Mouse (Mus musculus) olfactory bulb, adult 2 months (tissue): ENCODE data around the gene Ret. TPM values are rescaled to one million over a fixed set of nuclear protein-coding genes. Genes with fewer than 3 reads are reported as not detected.

Experiments used
- H3K27ac ChIP-seq: fragments of 200-500 bp; 2 replicates; pipeline ENCODE4 v1.5.1; 2012; ENCODE audit warnings: low read depth, low read length; ENCODE audit not compliant: insufficient read depth
- H3K4me1 ChIP-seq: fragments of 200-500 bp; 2 replicates; pipeline ENCODE4 v1.6.1; 2012; ENCODE audit warnings: low read length; ENCODE audit not compliant: control insufficient read depth, insufficient read depth
- H3K4me3 ChIP-seq: fragments of 200-500 bp; 2 replicates; pipeline ENCODE4 v1.5.1; 2012; ENCODE audit warnings: mild to moderate bottlenecking, low read depth, low read length, moderate library complexity; ENCODE audit not compliant: insufficient read depth
- CTCF ChIP-seq: fragments of 200-500 bp; IDR thresholded peaks from 2 replicates; pipeline ENCODE4 v1.5.1; 2012; ENCODE audit warnings: low read depth, mild to moderate bottlenecking, low read length, moderate library complexity; ENCODE audit not compliant: insufficient read depth
- POLR2A ChIP-seq: fragments of 200-500 bp; IDR thresholded peaks from 2 replicates; pipeline ENCODE4 v1.6.1; 2012; ENCODE audit warnings: mild to moderate bottlenecking, low read depth, low read length, moderate library complexity; ENCODE audit not compliant: insufficient read depth
- WGBS: fragments of 180-500 bp; shearing (Covaris S2); methylation state at CpG from one replicate; pipeline ENCODE4 v1.1.7; 2018; 5-methylcytosine and 5-hydroxymethylcytosine counted together
- polyA plus RNA-seq: library from polyadenylated mRNA; stranded (reverse); fragments of >200 nt; gene quantifications from 2 replicates; pipeline ENCODE4 v1.2.4, GENCODE M21; 2012; ENCODE audit warnings: low replicate concordance; ENCODE audit not compliant: missing spikeins, insufficient read depth, insufficient read length

The Ret gene
- polyA plus RNA-seq, 1 experiment: not detected

DNA sequence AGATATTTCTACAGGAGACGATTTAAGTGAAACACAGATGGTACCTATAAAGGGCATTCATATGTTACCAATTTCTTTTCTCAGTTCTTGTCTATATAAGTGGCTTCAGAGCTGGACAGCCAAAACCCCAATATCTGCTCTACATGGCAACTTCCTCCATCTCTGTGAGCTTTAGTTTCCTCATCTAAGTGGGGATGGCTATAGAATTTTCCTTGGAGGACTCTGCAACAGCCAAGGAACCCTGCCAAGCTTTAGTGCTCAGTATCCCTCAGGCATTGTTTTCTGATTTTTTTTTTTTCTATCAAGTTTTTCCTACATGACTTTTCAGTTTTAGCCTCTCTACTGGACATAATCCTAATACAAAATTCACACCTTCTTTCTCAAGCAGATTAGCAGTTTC lies 63.1 kb downstream of the Ret start:
- WGBS: 84% methylated on average over 1 of the region's 1 CpGs
- no peak for TF ChIP-seq CTCF
- peaks cover 3% of the 10 kb centered on the region; the same call in 1 of the 2 replicates for H3K4me1 ChIP-seq
- no peak overlapping the region for H3K27ac ChIP-seq
- no peak overlapping the region for H3K4me3 ChIP-seq

DNA sequence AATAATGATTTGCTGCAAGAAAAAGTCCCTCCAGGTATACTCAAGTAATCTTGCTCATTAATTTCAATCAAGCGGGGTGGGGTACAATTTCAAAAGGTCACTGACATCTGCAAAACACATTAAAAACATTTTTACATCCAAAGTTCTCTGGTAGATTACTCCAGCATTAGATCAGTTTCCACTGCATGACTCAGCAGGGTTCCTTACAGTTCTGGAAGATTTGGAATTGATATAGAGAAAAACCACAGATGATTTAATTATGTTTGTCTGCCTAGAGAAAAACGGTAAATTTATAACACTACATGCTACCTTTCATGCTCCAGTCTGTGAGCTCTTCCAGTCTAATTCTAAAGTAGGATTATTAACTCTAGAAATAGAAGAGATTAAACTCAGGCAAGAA lies 67.5 kb downstream of the Ret start:
- TF ChIP-seq POLR2A (no peak), CTCF (no peak)
- H3K4me3 ChIP-seq: no peak overlapping the region
- 60% methylated on average over 2 of the region's 2 CpGs for WGBS

DNA sequence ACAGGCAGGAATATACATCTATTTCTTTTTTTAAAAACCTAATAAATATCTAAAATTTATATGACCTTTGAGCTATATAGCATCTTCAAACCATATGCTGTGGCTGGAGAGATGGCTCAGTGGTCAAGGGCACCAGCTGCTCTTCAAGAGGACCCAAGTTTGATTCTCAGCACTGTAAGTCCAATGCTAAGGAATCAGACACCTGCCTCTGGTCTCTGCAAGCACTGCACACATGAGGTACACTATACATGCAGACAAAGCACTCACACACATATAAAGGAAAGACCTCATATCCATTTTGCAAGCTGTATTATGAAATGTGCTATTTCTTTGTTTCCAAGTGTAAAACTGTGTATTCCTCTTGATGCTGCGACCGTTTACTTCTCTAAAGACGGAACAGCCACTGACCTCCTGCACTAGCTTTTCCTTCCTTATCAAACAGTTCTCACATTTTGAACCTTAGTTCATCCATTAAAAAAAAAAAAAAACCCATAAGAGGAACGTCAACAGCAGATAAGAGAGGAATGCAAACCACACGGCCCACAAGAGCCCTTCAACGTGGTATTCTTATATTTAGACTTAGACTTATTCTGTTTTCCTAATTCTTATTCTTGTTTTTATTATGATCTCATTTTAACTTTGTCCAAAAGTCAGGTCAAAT lies 69.6 kb downstream of the Ret start:
- Histone ChIP-seq H3K4me1 (no peaks in the 10 kb centered on the region), H3K4me3 (no peak overlapping the region), H3K27ac (no peak overlapping the region)
- 89% methylated on average over 6 of the region's 6 CpGs for WGBS
- no peak for TF ChIP-seq CTCF
- TF ChIP-seq POLR2A: no peak

More for the DNA sequence above, 67.5 kb downstream of the Ret start:
- no peaks in the 10 kb centered on the region for H3K4me1 ChIP-seq
- H3K27ac ChIP-seq: no peak overlapping the region

DNA sequence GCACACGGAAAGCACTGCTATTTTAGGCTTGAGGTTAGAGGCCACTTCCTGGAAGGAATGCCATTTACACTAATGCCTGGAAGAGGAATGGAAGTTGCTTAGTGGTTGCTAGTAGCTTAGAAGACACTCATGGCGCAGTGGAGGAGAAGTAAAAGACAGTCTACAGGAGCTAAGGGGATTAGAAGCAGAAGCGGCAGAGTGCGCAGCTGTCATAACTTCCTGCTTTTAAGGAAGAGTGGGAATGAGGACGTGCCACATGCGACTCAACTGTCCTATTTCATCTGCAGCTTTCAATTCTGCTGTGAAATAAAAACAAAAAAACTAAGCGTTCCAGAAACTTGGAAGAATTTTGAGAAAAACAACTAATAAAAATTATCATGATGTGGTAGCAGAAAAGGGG lies 70.3 kb downstream of the Ret start:
- TF ChIP-seq POLR2A (no peak), CTCF (no peak)
- H3K4me3 ChIP-seq: no peak overlapping the region

DNA sequence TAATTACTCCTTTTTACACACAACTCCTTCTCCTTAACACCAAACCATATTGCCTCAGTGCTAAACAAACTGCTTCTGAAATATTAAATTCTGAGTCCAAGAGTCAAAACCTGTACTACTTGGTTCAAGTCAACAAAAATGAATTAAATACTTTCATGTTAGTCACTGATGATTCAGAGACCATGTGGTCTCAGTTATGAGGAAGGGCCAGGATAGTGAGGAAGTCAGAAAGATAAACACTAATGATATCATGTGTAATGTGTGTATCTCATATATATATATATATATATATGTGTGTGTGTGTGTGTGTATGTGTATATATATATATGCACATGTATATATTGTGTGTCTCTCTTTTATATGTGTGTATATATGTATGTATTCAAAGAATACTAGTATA lies 70.9 kb downstream of the Ret start:
- no peak for TF ChIP-seq POLR2A
- TF ChIP-seq CTCF: no peak
- H3K4me1 ChIP-seq: no peaks in the 10 kb centered on the region
- no peak overlapping the region for H3K27ac ChIP-seq
- H3K4me3 ChIP-seq: no peak overlapping the region

More for the DNA sequence above, 70.3 kb downstream of the Ret start:
- 86% methylated on average over 7 of the region's 7 CpGs for WGBS
- H3K27ac ChIP-seq: no peak overlapping the region
- no peaks in the 10 kb centered on the region for H3K4me1 ChIP-seq

DNA sequence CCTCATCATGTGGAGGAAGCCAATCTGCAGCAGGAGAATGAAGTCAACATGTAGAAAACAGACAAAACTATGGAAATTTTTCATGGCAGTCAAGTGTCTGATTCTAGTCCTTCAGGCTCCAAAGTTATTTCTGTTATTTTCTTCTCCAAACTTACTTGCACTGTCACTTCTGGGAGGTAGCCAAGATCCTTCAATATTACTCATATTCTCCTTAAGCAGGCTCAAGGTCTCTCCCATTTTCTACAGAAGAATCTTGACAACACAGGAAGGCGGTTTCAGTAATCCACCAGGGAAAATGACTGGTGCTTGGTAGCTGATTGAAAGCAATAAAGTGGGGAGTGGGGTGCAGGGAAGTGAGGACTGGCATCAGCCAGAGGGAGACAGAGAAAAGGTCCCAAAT lies 74.8 kb downstream of the Ret start:
- TF ChIP-seq CTCF: no peak
- no peak for TF ChIP-seq POLR2A
- H3K27ac ChIP-seq: no peak overlapping the region
- 92% methylated on average over 1 of the region's 1 CpGs for WGBS
- no peaks in the 10 kb centered on the region for H3K4me1 ChIP-seq
- H3K4me3 ChIP-seq: no peak overlapping the region

DNA sequence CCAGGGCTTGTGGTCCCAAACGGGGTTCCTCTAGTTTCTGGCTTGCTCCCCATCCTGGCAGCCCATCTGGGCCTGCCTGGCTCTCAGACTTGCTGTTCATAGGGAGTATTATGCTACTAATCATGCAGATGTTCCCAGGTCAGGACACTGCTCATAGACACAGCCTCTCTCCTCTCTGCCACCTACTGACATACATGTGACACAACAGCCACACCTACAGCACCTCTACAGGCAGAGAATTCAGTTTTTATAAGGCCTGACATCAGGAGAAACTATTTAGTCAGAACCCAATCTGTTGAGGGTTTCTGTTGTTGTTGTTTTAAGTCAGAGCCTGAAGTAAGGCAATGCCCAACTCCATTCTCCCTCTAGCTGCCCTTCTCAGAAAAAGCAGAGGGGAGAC lies 85.7 kb downstream of the Ret start:
- WGBS: 58% methylated on average over 1 of the region's 1 CpGs
- Histone ChIP-seq H3K4me1 (no peaks in the 10 kb centered on the region), H3K27ac (no peak overlapping the region), H3K4me3 (no peak overlapping the region)
- TF ChIP-seq POLR2A (no peak), CTCF (no peak)

Other genes with a start within 250 kb of the Ret start
- not detected in 2 replicates for gene Rasgef1a, start 186.3 kb downstream of the Ret start, polyA plus RNA-seq
- not detected in 2 replicates for gene Csgalnact2, start 58.6 kb downstream of the Ret start, polyA plus RNA-seq
- gene Bms1, start 221.8 kb upstream of the Ret start, polyA plus RNA-seq: not detected in 2 replicates